Comparison of ENCODE assay signal across 13 mouse cellular contexts in genomic region chr14:19707721-19708507, GRCm38 (mm10). TPM values are rescaled to one million over a fixed set of nuclear protein-coding genes. Genes with fewer than 3 reads are reported as not detected.
A peak's percentile ranks its signal among the peaks of the same experiment; 100 is the strongest.
DNase-seq lines count a peak whose midpoint lies in the region; ATAC-seq and TF ChIP-seq lines count a peak whose summit lies in the region.
"Had no signal": no experiment of that assay in that cellular context is flagged by ENCODE, and none has a peak within 500 bp of the region (broad histone marks: within the 10 kb centered on the region; RNA-seq: fewer than 3 reads in every experiment).

No protein-coding gene starts in this region.

- no peak overlapping the region for H3K4me2 ChIP-seq in lung, embryonic 15.5 days
- H3K4me2 ChIP-seq in lung, postnatal 0 days (replicated peaks; ENCODE audit: low read depth, low read length), result no peak overlapping the region
- H3K4me2 ChIP-seq: midbrain, embryonic 13.5 days; neural tube, embryonic 13.5 days had no signal

- no peak for TF ChIP-seq EP300 in lung, postnatal 0 days (IDR thresholded peaks at IDR 0.05)

- H3K36me3 ChIP-seq in erythroblast, embryonic 14.5 days (ENCODE audit: control insufficient read depth), result no peaks in the 10 kb centered on the region
- H3K36me3 ChIP-seq in lung, embryonic 15.5 days, result no peaks in the 10 kb centered on the region
- no peaks in the 10 kb centered on the region for H3K36me3 ChIP-seq in lung, postnatal 0 days (ENCODE audit: insufficient read depth, low read length)
- no peaks in the 10 kb centered on the region for H3K36me3 ChIP-seq in limb, embryonic 10.5 days
- H3K36me3 ChIP-seq: midbrain, embryonic 13.5 days; neural tube, embryonic 13.5 days had no signal

- H3K27me3 ChIP-seq in erythroblast, embryonic 14.5 days (ENCODE audit: control insufficient read depth), result no peaks in the 10 kb centered on the region
- peaks cover 4% of the 10 kb centered on the region; the same call in 1 of the 2 replicates for H3K27me3 ChIP-seq in lung, embryonic 15.5 days
- no peaks in the 10 kb centered on the region for H3K27me3 ChIP-seq in lung, postnatal 0 days (replicated peaks; ENCODE audit: insufficient read depth, low read length)
- H3K27me3 ChIP-seq in limb, embryonic 10.5 days (ENCODE audit: low read depth, poor library complexity, severe bottlenecking), result 0 out of 2 replicates have a peak, but pooled peaks cover 4% of the 10 kb centered on the region

- no peaks in the 10 kb centered on the region for H3K4me1 ChIP-seq in erythroblast, embryonic 14.5 days (ENCODE audit: control insufficient read depth)
- H3K4me1 ChIP-seq in lung, embryonic 15.5 days, result peaks cover 32% of the 10 kb centered on the region
- H3K4me1 ChIP-seq in lung, postnatal 0 days (ENCODE audit: insufficient read depth, low read depth, low read length), result peaks cover 4% of the 10 kb centered on the region; the same call in 1 of the 2 replicates
- H3K4me1 ChIP-seq in limb, embryonic 10.5 days, result peaks cover 31% of the 10 kb centered on the region

- DNase-seq in lung, postnatal 0 days (ENCODE audit: low spot score), result no peak
- DNase-seq in limb, embryonic 10.5 days (ENCODE audit: low spot score), result no peak
- DNase-seq in telencephalon, adult 2 months (ENCODE audit: low read depth, low spot score), result peak; percentile 50
- no peak for DNase-seq in adrenal gland, adult (ENCODE audit: inconsistent age in 2 of 2, low spot score in 1 of 2)
- DNase-seq: gastrocnemius, postnatal 36 days; layer of hippocampus, postnatal 36 days; lung, adult 18-20 months had no signal

- peak overlapping the region; percentile 39 for H3K4me3 ChIP-seq in erythroblast, embryonic 14.5 days (replicated peaks)
- H3K4me3 ChIP-seq in lung, embryonic 15.5 days, result no peak overlapping the region
- no peak overlapping the region for H3K4me3 ChIP-seq in lung, postnatal 0 days (ENCODE audit: low read depth, low read length)
- no peak overlapping the region for H3K4me3 ChIP-seq in limb, embryonic 10.5 days
- H3K4me3 ChIP-seq: midbrain, embryonic 13.5 days; neural tube, embryonic 13.5 days had no signal

- no peak for ATAC-seq in erythroblast, adult 5-6 weeks (replicated peaks; ENCODE audit: low FRiP score, poor library complexity, severe bottlenecking)
- ATAC-seq in lung, embryonic 15.5 days (ENCODE audit: borderline replicate concordance, extremely low read depth, low FRiP score, low TSS enrichment), result no peak
- no peak for ATAC-seq in lung, postnatal 0 days
- ATAC-seq in granulocyte monocyte progenitor cell, adult 5-6 weeks (replicated peaks; ENCODE audit: poor library complexity, severe bottlenecking), result no peak

- H3K27ac ChIP-seq in lung, embryonic 15.5 days, result peak overlapping the region; percentile 39
- no peak overlapping the region for H3K27ac ChIP-seq in lung, postnatal 0 days (ENCODE audit: low read length)
- peak overlapping the region; percentile 36; the same call in 1 of the 2 replicates for H3K27ac ChIP-seq in limb, embryonic 10.5 days
- H3K27ac ChIP-seq: neural tube, embryonic 13.5 days had no signal

- no peak for TF ChIP-seq CTCF in lung, postnatal 0 days (IDR thresholded peaks at IDR 0.05)

- H3K9me3 ChIP-seq in erythroblast, embryonic 14.5 days (ENCODE audit: control insufficient read depth, low read length), result no peaks in the 10 kb centered on the region
- no peaks in the 10 kb centered on the region for H3K9me3 ChIP-seq in lung, embryonic 15.5 days
- H3K9me3 ChIP-seq in lung, postnatal 0 days (ENCODE audit: low read length), result no peaks in the 10 kb centered on the region
- H3K9me3 ChIP-seq in limb, embryonic 10.5 days (replicated peaks), result no peaks in the 10 kb centered on the region
- H3K9me3 ChIP-seq: midbrain, embryonic 13.5 days; neural tube, embryonic 13.5 days had no signal

- WGBS in lung, embryonic 15.5 days, result 45% methylated on average over 11 of the region's 11 CpGs
- 50% methylated on average over 11 of the region's 11 CpGs for WGBS in lung, postnatal 0 days
- 57% methylated on average over 11 of the region's 11 CpGs for WGBS in limb, embryonic 10.5 days

- H3K9ac ChIP-seq in lung, embryonic 15.5 days, result no peak overlapping the region
- H3K9ac ChIP-seq in lung, postnatal 0 days (replicated peaks; ENCODE audit: low read depth), result no peak overlapping the region
- H3K9ac ChIP-seq: midbrain, embryonic 13.5 days; neural tube, embryonic 13.5 days had no signal

RNA-seq across cellular contexts. Expression of gene Nid2, which starts 43.2 kb away (rescaled TPM):
- polyA plus RNA-seq in erythroblast, embryonic 14.5 days (2012), result 0.05 and 0.07 TPM in 2 replicates
- 3.1 TPM in 1 of 2 replicates, not detected in the other for total RNA-seq in erythroblast, adult 5-6 weeks (2015; ENCODE audit: low replicate concordance)
- 0.84 TPM in 1 of 2 replicates, not detected in the other for total RNA-seq in erythroblast, adult 5-6 weeks (2017; ENCODE audit: low replicate concordance)
- 108 TPM in 2 replicates for polyA plus RNA-seq in lung, embryonic 15.5 days (2015; fragmentation: Nextera tagmentation; extraction: Ambion mirVana)
- 39.0 and 40.4 TPM in 2 replicates for polyA plus RNA-seq in lung, postnatal 0 days (2015; fragmentation: Nextera tagmentation; extraction: Ambion mirVana)
- 98.5 TPM in 2 replicates for polyA plus RNA-seq in limb, embryonic 10.5 days (2016; fragmentation: Nextera tagmentation; extraction: Ambion mirVana)
- total RNA-seq in granulocyte monocyte progenitor cell, adult 5-6 weeks (2014; fragmentation: Nextera tagmentation), result not detected in 2 replicates
- total RNA-seq in granulocyte monocyte progenitor cell, adult 5-6 weeks (2017), result 0.26 and 0.34 TPM in 2 replicates

Comparison
In these comparisons a context has a peak if more than half of its experiments do, and no peak if none do; other contexts are left out.
1. RNA of gene Nid2, which starts 43.2 kb away (polyA plus RNA-seq): 108 TPM in lung, embryonic 15.5 days, 98.5 TPM in limb, embryonic 10.5 days and 39.0 to 40.4 TPM in lung, postnatal 0 days; 0.05 to 0.07 TPM in erythroblast, embryonic 14.5 days; every median in the first group is over 10 times any median in the second.